Mouse (Mus musculus): ENCODE measurements around the gene Olfr1510.
"Not testable (repeated sequence)": the region's sequence is repeated elsewhere in the genome, so short reads cannot be mapped to it uniquely, and the experiment has no call there.

Gene Olfr1510

GRCm38 (mm10) chr14:52414273-52414672 is at the start of gene Olfr1510:
TSS of gene Olfr1510 (minus strand) at chr14:52414373.
- no peak for DNase-seq (ENCODE audit: low spot score in 2 of 2)

DNA sequence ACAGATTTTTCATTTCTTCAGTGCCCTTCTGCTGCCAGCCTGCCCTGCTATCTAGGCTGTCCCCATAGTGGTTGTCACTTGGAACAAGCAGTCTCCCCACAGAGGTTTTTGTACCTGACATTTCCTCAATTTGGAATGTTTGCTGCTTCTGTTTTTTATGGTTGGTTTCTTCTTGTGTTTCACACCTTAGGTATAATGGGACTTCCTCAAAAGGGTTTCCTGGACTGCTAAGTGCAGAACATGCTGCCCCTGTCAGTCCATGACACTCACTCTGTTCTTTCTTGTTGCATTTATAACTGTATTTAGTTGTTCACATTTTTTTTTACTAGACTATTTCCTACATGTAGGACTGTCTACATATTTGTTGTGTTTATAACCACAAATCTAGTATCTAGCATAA is 47.8 kb upstream of the Olfr1510 start:
- no peak for DNase-seq (ENCODE audit: low spot score in 2 of 2)

GRCm38 (mm10) chr14:52451138-52451537 is 37.0 kb upstream of the Olfr1510 start:
- no peak for DNase-seq (ENCODE audit: low spot score in 2 of 2)

DNA sequence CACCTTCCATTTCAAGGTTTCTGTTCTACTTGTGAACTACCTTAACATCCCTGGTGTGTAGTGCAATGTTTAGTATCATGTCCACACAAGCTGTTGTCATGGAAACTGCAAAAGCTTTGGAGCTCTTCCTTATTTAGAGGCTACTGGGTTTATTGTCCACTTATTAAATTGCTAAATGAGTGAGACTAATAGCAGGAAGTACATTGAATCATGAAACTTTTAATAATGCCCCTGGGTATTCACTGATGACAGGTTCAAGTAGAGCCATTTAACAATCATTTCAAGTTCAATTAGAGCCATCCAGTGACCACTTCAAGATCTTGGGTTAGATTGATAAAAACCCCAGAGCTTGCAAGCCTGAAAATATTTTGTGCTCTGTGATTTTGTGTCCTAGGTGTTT is 28.5 kb upstream of the Olfr1510 start, which contains the start of gene Olfr1509:
Gene Olfr1509, plus strand, starts transcription at position 301 of the 400 bp plus-strand sequence.
- no peak for DNase-seq (ENCODE audit: low spot score in 2 of 2)

GRCm38 (mm10) chr14:52427686-52428085 is 13.5 kb upstream of the Olfr1510 start:
- no peak for DNase-seq (ENCODE audit: low spot score in 2 of 2)

DNA sequence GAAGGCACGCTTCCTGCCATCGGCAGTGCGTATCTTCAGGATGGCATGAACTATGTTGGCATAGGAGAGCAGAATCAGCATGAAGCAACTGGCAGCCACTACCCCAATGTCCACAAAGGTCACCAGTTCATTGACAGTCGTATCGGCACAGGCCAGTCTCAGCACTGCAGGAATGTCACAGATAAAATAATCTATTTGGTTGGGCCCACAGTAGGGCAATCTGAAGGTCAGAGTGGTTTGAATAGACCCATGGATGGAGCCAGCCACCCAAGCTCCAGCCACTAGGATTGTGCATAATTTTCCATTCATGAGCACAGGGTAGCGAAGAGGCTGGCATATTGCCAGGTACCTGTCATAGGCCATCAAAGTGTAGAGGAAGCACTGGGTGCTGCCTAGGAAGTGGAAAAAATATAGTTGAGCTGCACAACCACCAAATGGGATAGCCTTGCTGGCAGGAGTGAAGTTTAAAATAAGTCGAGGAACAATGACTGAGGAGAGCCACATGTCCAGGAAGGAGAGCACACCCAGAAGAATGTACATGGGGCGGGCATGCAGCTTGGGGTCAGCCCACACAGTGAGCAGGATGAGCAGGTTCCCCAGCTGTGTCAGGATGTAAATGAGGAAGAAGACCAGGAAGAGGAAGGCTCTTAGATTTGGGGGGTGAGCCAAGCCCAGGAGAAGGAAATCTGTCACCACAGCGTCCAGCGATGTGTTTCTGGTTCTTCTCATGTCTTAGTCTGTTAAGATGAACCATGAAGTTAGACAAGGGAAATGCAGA is 3.8 kb downstream of the Olfr1510 start:
- not testable (repeated sequence) for DNase-seq (ENCODE audit: low spot score in 2 of 2)

DNA sequence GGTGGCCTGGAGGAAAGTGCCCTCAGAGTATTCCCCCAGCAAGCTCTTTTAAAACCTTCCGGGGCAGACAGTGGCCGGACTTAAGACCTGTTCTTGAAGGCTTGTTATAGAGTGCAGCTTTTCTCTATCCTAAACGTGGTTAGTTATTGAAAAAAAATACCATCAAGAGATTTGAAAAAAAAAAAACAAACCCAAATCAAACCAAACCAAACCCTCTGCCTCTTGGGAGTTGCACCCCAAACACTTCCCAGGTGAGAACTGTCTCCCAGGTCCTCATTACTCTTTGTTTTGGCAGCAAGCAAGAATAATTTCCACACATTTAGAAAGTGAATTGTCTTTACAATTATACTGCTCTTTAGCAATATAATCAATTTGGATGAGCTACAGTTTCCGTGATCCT is 16.9 kb downstream of the Olfr1510 start, which contains the start of gene Olfr1511:
Gene Olfr1511, minus strand, starts transcription at position 101 of the 400 bp plus-strand sequence.
- no peak for DNase-seq (ENCODE audit: low spot score in 2 of 2)

DNA sequence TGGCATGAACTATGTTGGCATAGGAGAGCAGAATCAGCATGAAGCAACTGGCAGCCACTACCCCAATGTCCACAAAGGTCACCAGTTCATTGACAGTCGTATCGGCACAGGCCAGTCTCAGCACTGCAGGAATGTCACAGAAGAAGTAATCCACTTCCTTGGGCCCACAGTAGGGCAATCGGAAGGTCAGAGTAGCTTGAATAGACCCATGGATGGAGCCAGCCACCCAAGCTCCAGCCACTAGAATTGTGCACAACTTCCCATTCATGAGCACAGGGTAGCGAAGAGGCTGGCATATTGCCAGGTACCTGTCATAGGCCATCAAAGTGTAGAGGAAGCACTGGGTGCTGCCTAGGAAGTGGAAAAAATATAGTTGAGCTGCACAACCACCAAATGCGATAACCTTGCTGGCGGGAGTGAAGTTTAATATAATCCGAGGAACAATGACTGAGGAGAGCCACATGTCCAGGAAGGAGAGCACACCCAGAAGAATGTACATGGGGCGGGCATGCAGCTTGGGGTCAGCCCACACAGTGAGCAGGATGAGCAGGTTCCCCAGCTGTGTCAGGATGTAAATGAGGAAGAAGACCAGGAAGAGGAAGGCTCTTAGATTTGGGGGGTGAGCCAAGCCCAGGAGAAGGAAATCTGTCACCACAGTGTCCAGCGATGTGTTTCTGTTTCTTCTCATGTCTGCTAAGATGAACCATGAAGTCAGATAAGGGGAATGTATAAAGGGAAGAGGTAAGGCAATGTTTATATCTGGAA is 23.9 kb downstream of the Olfr1510 start:
- not testable (repeated sequence) for DNase-seq (ENCODE audit: low spot score in 2 of 2)

DNA sequence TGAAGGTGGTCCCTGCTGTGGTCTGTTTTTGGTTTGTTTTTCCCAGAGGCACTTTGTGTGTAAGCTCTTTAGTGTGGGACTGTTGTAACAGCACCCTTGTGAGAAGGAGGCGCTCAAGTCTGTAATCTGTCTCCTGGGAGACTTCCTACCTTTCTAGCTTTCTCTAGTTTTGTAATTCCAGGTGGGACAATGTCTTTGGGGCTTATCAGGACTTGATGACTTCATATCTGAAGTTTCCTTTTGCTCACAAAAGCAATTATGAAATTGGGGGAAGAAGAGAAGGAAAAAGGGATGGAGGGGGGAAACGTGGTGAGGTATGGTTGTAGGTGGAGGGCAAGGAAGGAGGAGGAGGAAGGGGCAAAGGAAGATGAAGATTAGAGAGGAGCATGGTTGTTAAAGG is 35.1 kb downstream of the Olfr1510 start, which contains the start of gene Olfr1512:
Gene Olfr1512, minus strand, starts transcription at position 101 of the 400 bp plus-strand sequence.
- DNase-seq (ENCODE audit: low spot score in 2 of 2) = no peak

GRCm38 (mm10) chr14:52368741-52369140 is 45.4 kb downstream of the Olfr1510 start:
- no peak for DNase-seq (ENCODE audit: low spot score in 2 of 2)

Data from frontal cortex, postnatal 14 days (tissue).